Mouse (Mus musculus) hindbrain, embryonic 14.5 days (tissue): Measurements from ENCODE around the gene Fermt2. TPM values are rescaled to one million over a fixed set of nuclear protein-coding genes. Genes with fewer than 3 reads are reported as not detected.

Experiments
- ATAC-seq: fragments of 200-750 bp; cut with Nextera tagmentation; 2 replicates; pipeline ENCODE4 v1.8.0; 2017; ENCODE audit warnings: moderate number of reproducible peaks, mild to moderate bottlenecking, moderate TSS enrichment, moderate library complexity; ENCODE audit not compliant: low FRiP score
- DNase-seq: peaks from one replicate; pipeline ENCODE4 v3.0.0-alpha.2; 2015; ENCODE audit warnings: low spot score
- H3K27ac ChIP-seq: fragments of 300-500 bp; sonication (generic); 2 replicates; pipeline ENCODE4 v1.5.1; 2014; ENCODE audit warnings: mild to moderate bottlenecking, moderate library complexity
- H3K27me3 ChIP-seq: fragments of 300-500 bp; sonication (generic); 2 replicates; pipeline ENCODE4 v1.6.1; 2014; ENCODE audit warnings: mild to moderate bottlenecking, low read length, mixed read lengths; ENCODE audit not compliant: control insufficient read depth, insufficient read depth
- H3K36me3 ChIP-seq: fragments of 300-500 bp; sonication (generic); replicated peaks from 2 replicates; pipeline ENCODE4 v1.6.1; 2014; ENCODE audit not compliant: control insufficient read depth, insufficient read depth
- H3K4me1 ChIP-seq: fragments of 300-500 bp; sonication (generic); replicated peaks from 2 replicates; pipeline ENCODE4 v1.6.1; 2014; ENCODE audit warnings: antibody characterized with exemption, low read length, mixed read lengths; ENCODE audit not compliant: control insufficient read depth, insufficient read depth
- H3K4me2 ChIP-seq: fragments of 300-500 bp; sonication (generic); replicated peaks from 2 replicates; pipeline ENCODE4 v1.6.1; 2014; ENCODE audit warnings: mild to moderate bottlenecking, moderate library complexity
- H3K4me3 ChIP-seq: fragments of 300-500 bp; sonication (generic); replicated peaks from 2 replicates; pipeline ENCODE4 v1.5.1; 2014; ENCODE audit warnings: mild to moderate bottlenecking, low read length
- H3K9ac ChIP-seq: fragments of 300-500 bp; sonication (generic); 2 replicates; pipeline ENCODE4 v1.6.1; 2014
- H3K9me3 ChIP-seq: fragments of 300-500 bp; sonication (generic); 2 replicates; pipeline ENCODE4 v1.6.1; 2016; ENCODE audit warnings: low read length; ENCODE audit not compliant: control insufficient read depth
- WGBS: fragments of 180-500 bp; shearing (Covaris S2); extraction: QIAGEN DNeasy Blood & Tissue Kit; methylation state at CpG from one replicate; pipeline ENCODE4 v1.1.7; 2014; 5-methylcytosine and 5-hydroxymethylcytosine counted together
- polyA plus RNA-seq: library from polyadenylated mRNA; unstranded; fragments of >200 nt; fragmentation: Nextera tagmentation; extraction: Ambion mirVana; gene quantifications from 2 replicates; pipeline ENCODE4 v1.2.1, GENCODE M21; 2014

Fermt2 gene
- polyA plus RNA-seq, 1 experiment from 2014 or later, result 63.9 TPM

- WGBS, result 77% methylated on average over 4 of the region's 4 CpGs
- H3K27ac ChIP-seq, result no peak overlapping the region
Observed at GRCm38 (mm10) chr14:45552431-45552830, 22.5 kb upstream of the Fermt2 start.

DNA sequence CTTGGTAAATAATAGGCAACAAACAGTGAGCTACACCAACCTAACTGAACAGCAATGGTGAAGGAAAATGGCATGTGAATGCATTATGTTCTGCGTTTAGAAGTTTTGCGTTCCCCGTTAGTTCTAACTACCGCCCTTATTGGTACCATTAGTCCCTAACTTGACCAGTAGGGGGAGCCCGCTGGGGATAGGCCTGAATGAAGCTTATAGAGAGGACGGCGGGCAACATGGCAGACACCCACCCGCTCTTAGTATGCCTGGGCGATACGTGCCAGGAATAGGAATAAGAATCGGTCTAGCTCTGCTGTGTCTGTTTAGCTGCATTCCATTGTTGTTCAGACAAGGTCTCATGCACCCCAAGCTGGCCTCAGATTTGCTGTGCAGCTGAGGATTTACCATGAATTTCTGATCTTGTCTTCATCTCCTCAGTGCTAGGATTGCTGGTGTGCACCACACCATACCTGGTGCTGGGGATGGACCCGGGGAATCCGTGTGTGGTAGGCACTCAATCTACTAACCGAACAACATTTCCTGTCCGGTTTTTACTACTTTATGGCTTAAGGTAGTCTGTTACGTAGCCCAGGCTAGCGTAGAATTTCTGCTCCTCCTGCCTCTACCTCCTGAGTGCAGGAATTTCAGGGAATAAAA lies 21.3 kb upstream of the Fermt2 start:
- ATAC-seq (peak; percentile 87), DNase-seq (peak; percentile 76)
- 54% methylated on average over 17 of the region's 17 CpGs for WGBS
- H3K27me3 ChIP-seq, result no peaks in the 10 kb centered on the region
- no peaks in the 10 kb centered on the region for H3K36me3 ChIP-seq
- no peaks in the 10 kb centered on the region for H3K9me3 ChIP-seq
- H3K4me3 ChIP-seq, result no peak overlapping the region
- 0 out of 2 replicates have a peak overlapping the region, but pooled peaks have one; percentile 1 for H3K4me2 ChIP-seq
- H3K9ac ChIP-seq, result no peak overlapping the region
- no peaks in the 10 kb centered on the region for H3K4me1 ChIP-seq
- H3K27ac ChIP-seq, result no peak overlapping the region

More at GRCm38 (mm10) chr14:45552431-45552830, 22.5 kb upstream of the Fermt2 start:
- ATAC-seq (no peak), DNase-seq (no peak)
- no peak overlapping the region for H3K4me3 ChIP-seq
- no peaks in the 10 kb centered on the region for H3K4me1 ChIP-seq
- H3K4me2 ChIP-seq, result no peak overlapping the region
- H3K27me3 ChIP-seq, result no peaks in the 10 kb centered on the region
- no peak overlapping the region for H3K9ac ChIP-seq
- H3K9me3 ChIP-seq, result no peaks in the 10 kb centered on the region
- no peaks in the 10 kb centered on the region for H3K36me3 ChIP-seq

GRCm38 (mm10) chr14:45550010-45550647 lies 20.2 kb upstream of the Fermt2 start:
- Histone ChIP-seq H3K4me2 (no peak overlapping the region), H3K4me1 (no peaks in the 10 kb centered on the region), H3K36me3 (no peaks in the 10 kb centered on the region), H3K27me3 (no peaks in the 10 kb centered on the region), H3K4me3 (no peak overlapping the region), H3K27ac (no peak overlapping the region), H3K9ac (no peak overlapping the region), H3K9me3 (no peaks in the 10 kb centered on the region)
- DNase-seq (no peak), ATAC-seq (no peak)
- 79% methylated on average over 13 of the region's 13 CpGs for WGBS

- H3K4me2 ChIP-seq, result no peak overlapping the region
- no peaks in the 10 kb centered on the region for H3K36me3 ChIP-seq
- H3K27ac ChIP-seq, result no peak overlapping the region
- no peak for ATAC-seq
- WGBS, result 75% methylated on average over 3 of the region's 3 CpGs
- H3K9me3 ChIP-seq, result no peaks in the 10 kb centered on the region
- no peak overlapping the region for H3K4me3 ChIP-seq
- H3K27me3 ChIP-seq, result no peaks in the 10 kb centered on the region
- no peaks in the 10 kb centered on the region for H3K4me1 ChIP-seq
- no peak overlapping the region for H3K9ac ChIP-seq
- no peak for DNase-seq
Observed at GRCm38 (mm10) chr14:45548118-45548517, 18.2 kb upstream of the Fermt2 start.

DNA sequence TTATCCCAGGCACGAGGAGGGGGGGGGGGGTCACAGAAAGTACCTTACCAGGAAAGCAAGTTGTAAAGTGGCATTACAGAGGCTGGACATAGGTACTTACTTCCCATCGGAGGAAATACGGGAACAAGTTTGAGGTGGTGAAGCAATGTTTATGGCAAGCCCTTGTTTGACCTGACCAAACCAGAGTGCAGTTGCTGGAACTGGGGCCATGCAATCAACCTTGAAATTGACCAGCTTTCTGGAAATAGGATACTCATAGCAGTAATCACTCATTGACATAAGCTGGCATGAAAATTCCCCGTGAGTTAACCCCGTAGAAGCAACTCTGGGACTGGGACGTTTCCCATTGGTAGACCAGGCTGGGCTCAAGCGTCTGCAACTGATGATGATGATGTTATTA lies 15.0 kb upstream of the Fermt2 start:
- Histone ChIP-seq H3K27me3 (no peaks in the 10 kb centered on the region), H3K4me1 (no peaks in the 10 kb centered on the region), H3K9ac (no peak overlapping the region), H3K36me3 (no peaks in the 10 kb centered on the region), H3K4me3 (no peak overlapping the region), H3K9me3 (no peaks in the 10 kb centered on the region), H3K27ac (no peak overlapping the region), H3K4me2 (no peak overlapping the region)
- WGBS, result 90% methylated on average over 7 of the region's 7 CpGs
- DNase-seq, result no peak
- no peak for ATAC-seq

DNA sequence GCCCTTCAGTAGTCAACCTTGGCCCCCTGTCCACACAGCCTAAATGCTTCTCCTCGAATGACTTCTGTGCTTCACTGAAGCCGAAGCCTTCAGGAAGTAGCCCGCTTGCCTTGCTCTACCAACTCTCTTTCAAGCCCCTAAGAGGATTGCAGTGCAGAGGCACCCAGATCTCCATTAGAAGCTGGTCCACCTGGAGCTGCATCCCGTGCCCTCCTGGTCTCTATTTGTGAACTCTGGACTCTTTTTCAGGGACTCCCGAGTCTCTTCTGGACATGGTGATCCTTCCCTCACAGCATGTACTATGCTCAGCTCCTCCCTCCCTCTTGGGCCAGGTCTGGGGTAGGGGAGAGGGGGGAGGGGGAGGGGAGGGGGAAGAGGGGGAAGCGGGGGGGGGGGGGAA lies 14.1 kb upstream of the Fermt2 start:
- Histone ChIP-seq H3K9ac (no peak overlapping the region), H3K4me3 (no peak overlapping the region), H3K4me2 (no peak overlapping the region), H3K4me1 (no peaks in the 10 kb centered on the region), H3K27ac (no peak overlapping the region), H3K9me3 (no peaks in the 10 kb centered on the region), H3K36me3 (no peaks in the 10 kb centered on the region), H3K27me3 (no peaks in the 10 kb centered on the region)
- WGBS, result 79% methylated on average over 5 of the region's 6 CpGs
- DNase-seq, result no peak
- ATAC-seq, result no peak

- Histone ChIP-seq H3K4me3 (no peak overlapping the region), H3K9me3 (no peaks in the 10 kb centered on the region), H3K9ac (no peak overlapping the region), H3K4me1 (no peaks in the 10 kb centered on the region), H3K27me3 (no peaks in the 10 kb centered on the region), H3K4me2 (no peak overlapping the region), H3K36me3 (no peaks in the 10 kb centered on the region), H3K27ac (0 out of 2 replicates have a peak overlapping the region, but pooled peaks have one; percentile 2)
- peak; percentile 79 for DNase-seq
- ATAC-seq, result peak; percentile 60; the same call in 1 of the 2 replicates
- 45% methylated on average over 12 of the region's 12 CpGs for WGBS
Observed at GRCm38 (mm10) chr14:45539659-45540468, 9.9 kb upstream of the Fermt2 start.

DNA sequence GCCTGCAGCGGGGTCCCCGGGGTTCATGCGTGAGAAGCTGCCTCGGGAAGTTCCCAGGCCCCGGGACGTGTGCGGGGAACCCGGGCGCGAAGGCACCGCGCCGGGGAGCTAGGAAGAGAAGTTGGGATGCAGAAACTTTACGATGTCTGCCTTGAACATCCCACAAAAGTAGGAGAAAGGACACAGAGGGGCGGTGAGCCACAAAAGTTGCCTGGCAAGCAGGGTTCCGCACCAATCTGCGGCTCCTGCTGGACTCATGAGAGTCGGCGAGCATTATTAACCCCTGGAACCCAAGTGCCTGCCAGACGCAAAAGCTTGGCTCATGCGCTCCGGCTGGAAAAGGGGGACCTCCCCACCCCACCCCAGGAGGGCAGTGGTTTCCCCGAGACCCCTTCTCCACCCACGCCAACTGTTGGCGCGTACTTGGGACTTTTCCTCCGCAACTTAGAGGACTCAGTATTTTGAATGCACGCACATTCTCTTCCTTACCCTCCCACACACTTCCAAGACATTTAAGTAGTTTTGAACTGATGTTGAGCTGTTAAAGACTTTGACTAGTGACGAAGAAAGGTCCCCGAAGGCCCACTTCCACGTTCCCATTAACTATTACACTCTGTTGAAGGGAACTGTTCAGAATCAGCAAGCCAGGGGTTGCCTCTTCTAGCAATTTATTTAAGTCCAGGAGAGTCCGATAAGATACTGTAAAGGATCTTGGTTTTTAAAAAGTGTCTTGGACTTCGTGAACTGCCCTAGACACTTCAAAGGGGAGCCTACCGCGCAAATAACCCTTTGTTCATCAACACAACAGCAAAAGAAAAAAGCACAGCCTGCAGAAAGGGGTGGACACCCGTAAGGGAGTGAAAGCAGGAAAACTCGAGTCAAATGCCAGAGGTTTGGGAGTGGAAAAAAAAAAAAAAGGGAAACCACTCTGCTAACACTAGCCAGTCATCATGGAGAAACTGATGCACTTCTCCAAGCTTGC lies 737 bp upstream of the Fermt2 start:
- under 1% methylated on average over 37 of the region's 37 CpGs for WGBS

More for the DNA sequence above, 737 bp upstream of the Fermt2 start:
- peaks cover 27% of the 10 kb centered on the region for H3K4me1 ChIP-seq
- H3K27ac ChIP-seq, result peak overlapping the region; percentile 91
- H3K36me3 ChIP-seq, result no peaks in the 10 kb centered on the region
- H3K4me3 ChIP-seq, result peak overlapping the region; percentile 72
- ATAC-seq (peak; percentile 22), DNase-seq (peak; percentile 54)
- no peaks in the 10 kb centered on the region for H3K27me3 ChIP-seq
- H3K9ac ChIP-seq, result peak overlapping the region; percentile 86
- peak overlapping the region; percentile 80 for H3K4me2 ChIP-seq
- H3K9me3 ChIP-seq, result no peaks in the 10 kb centered on the region
